Mouse (Mus musculus) cerebellum, adult 9-10 months (tissue): ENCODE results near the gene Rem2.

Experiments used
- DNase-seq: peaks from one replicate; pipeline ENCODE4 v3.0.0; 2022

The Rem2 gene

DNA sequence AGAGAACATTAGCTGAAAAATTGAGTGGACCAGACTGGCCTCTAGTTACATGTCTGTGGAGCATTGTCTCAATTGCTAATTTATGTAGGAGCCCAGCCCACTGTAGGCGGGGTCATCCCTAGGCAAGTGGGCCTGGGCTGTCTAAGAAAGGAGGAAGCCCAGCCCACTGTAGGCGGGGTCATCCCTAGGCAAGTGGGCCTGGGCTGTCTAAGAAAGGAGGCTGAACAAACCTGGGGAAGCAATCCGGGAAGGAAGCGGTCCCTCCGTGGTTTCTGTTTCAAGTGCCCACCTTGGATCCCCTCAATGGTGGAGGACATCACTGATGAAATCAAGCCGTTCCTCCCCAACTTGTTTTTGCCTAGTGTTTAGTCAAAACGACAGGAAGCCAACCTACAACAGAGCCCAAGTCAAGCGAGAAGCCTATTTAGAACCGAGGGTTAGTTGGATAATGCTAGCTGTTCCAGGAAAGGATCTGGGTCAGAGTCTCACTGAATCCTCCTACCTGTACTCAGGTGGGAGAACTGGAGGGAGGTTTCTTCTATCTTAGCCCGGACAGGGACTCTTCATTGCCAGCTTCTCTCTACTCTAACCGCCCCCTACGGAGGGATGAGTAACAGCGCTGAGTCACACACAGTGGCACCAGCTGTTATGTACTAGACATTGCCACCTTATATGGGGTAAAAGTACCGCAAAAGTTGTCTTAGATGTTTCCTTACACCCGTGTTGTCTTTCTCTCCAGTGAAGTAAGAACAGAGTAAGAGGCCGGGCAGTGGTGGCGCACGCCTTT is 16.6 kb downstream of the Rem2 start:
- DNase-seq: no peak

DNA sequence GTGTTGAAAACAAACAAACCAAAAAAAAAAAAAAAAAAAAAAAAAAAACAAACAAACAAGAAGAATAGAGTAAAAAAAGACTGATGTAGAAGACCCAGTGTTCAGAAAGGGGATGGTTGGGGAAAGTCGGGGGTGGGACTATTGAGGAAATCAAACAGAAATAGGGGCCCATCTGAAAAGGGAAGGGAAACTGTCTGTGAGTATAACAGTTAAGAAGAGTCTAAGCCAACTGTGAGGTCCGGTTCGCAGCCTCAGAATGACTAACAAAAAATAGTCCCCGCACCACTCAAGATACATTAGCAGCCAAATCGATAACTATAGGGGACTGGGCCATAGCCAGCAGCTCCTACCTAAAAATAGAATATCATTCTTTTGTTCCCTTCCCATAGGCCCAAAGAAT is 17.3 kb downstream of the Rem2 start:
- no peak for DNase-seq

DNA sequence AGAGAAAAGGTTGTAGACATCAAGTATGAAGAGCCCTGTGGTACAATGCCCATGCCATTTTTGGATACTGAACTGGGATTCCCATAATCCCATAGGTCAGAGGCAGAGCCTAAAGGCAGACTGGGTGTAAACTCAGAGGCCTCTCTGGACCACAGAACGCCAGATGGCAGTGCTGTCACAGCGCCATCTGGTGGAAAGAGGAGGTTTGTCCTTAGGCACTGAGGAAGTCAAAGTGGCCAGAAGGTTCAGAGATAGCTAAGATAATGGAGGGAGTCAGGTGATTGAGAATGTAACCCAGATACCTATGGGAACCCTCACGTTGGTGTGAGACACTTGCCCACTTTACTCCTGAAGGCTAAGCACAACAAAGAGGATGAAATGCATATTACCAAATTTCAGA is 18.3 kb downstream of the Rem2 start:
- DNase-seq: peak; percentile 81

DNA sequence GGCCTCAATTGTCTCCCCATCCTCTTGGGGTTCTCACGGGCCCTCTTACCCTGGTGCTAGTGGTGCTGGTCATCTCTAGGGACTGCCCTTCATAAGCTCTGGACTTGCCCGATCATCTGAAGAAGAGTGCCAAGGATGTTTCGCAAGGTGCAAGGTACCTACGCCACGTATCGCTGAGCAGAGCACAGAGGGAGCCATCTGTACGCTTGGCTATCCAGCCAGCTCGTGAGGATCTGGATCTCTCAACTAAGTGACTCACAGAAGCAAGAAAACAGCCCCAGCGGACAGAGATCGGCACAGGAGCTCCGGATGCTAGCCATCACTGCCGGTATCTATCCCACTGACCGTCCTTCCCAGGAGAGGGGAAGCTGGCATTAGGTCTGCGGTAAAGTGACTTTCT is 20.8 kb downstream of the Rem2 start:
- DNase-seq: no peak

DNA sequence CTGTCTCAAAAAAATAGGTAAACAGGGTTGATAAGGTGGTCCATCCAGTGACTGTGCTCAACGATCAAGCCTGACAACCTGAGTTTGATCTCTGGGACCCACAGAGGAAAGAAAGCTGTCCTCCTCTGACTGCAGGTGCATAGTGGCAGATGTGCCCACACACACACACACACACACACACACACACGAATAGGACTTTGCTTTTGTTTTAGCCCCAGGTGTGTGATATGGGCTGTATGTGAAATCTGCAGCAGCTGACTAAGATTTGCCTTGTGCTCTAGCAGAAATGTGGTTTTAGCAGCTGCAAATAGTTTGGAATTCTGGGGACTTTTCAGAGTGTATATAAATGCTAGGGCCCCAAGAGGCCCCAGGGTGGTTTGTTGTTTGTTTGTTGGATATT is 23.4 kb downstream of the Rem2 start:
- no peak for DNase-seq

DNA sequence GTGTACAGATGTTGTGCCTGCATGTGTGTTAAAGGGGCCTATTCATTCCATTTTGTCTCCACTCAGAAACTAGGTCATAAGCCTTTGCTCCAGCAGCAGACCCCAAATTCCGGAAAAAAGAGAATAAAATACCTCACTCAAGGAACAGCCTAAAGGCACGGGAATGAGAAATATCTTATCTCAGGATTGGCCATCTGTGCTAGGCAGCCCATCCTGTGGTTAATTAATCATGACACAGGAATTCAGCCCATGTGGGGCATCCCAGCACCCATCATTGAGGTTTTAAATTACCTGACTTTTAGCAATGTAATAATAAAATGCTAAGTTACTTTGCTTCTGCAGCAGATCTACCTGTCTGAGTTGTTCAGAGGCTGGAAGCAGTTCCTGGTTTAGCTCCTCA is 25.5 kb downstream of the Rem2 start:
- DNase-seq: no peak

DNA sequence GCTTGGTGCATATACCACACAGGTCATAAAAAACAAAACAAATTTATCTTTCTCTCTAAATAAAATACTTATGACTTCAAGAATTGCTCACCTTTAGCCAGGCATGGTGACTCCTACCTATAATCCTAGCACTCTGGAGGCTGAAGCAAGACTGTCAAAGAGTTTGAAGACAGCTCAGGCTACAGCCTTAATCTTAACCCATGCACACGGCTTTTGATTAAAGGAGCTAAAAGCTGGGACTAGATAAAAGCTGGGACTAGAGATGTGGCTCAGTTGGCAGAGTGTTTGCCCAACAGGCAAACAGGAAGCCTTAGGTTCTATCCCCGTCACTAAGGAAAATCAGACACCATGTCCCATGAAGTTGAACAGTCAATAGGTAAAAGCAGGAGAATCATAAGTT is 27.2 kb downstream of the Rem2 start:
- no peak for DNase-seq

DNA sequence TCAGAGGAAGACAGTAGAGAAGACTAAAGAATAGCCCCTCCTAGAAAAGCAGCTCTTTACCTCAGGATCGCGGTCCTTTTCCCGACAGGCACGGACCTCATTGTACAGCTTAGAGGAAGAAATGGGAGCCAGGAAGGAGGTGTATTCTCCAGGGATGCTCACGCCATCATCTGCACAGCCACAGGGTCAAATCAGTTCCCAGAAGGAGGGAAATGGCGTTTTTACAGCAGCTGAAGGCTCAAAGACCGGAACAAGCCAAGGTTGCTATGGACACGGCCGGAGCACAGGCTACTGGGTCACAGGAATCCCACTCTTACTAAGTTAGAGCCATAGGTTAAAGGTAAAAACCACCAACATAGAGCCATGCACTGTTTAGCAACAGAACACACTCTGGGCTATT is 33.9 kb downstream of the Rem2 start:
- no peak for DNase-seq

DNA sequence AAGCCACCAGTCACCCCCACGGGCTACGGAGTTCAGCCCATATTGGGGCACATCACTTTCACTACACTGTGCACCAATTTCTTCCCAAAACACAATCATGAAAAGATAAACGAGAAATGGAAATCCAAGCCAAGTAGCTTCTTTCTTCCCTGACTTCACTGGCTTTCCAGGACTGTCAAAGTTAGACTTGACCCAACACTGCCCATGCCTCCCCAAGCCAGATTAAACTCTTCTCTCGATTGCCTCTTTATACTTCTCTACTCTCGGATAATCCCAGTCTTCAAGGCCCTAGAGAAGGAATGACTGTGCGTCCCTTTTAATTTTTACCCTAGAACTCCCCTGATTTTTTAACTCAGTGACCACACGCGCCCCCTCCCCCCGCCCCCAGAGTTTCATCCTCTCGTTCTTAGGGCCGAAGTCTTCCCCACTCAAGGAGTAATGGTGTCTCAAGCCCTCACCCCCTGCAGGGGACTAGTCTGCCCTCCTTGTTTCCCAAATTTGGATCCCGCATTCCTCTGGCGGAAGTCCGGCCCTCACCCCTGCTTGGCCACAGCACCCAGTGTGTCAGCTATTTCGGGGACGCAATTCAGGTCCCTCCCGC is 40.9 kb downstream of the Rem2 start:
- DNase-seq: peak; percentile 53

DNA sequence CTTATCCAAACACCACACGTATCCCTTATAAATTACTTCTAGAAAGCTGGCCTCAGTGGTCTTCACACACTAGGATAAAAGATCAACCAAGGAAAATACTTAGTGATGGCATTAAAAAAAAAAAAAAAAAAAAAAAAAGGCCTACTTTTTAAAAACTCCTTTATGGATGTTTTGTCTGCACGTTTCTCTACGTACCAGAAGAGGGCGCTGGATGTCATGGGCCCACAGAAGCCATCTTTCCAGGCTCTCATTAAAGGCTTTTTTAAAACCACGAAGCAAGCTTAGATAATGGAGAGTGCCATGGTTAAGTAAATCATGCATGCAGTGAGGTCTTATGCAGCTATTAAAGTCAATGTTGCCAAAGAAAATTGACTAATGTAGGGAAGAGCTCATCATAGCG is 47.7 kb downstream of the Rem2 start:
- no peak for DNase-seq

DNA sequence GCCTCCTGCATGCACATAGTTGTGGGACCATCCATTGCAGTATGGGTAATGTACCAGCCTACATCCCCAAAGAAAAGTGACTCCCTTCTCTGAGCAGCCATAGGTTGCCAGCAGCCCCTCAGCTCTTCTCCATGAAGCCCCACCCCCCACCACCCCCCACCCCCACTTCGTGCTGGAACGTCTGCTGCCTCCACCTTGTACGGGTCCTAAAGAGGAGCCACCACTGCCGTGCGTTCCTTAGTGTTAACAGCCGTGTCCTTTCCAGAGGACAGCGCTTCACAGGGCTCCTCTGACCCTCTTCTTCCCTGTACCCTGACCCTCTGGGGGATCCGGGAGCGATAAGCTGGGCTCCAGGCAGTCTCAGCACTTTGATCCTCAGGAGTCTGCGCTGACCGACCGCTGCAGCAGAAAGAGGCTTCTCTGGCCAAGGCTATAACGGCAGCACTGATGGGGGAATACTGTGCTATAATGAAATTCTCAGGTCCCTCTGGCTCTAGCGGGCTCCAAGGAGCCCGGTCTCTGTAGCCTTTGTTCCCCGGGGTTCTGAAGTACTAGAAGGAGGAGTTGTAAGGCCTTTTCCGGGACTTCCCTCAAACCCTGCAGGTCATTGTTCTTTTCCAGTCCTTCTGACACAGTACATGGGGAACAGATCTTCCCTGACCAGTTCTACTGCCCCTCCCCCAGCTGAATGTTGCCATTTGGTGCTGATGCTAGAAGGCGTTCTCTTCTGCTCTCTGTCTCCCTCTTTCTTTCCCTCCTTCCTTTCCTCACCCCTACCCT is 51.5 kb downstream of the Rem2 start:
- DNase-seq: peak; percentile 82

DNA sequence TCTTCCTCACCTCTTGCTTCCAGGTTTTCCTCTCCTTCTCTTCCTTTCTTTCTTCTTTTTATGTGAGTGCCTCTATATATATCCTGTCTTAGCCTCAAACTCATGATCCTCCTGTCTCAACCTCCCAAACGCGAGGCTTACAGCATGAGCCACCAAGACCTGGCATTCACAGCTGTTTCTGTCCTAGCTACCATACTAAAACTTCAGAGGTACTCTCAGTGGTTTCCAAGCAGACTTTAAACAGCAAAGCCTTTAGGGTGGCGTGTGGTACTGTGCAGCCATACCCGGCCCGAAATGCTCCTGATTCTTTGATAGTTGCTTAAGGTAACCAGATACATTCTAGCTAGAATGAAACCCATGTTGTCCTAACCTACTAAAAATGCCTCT is 52.1 kb downstream of the Rem2 start:
- no peak for DNase-seq

DNA sequence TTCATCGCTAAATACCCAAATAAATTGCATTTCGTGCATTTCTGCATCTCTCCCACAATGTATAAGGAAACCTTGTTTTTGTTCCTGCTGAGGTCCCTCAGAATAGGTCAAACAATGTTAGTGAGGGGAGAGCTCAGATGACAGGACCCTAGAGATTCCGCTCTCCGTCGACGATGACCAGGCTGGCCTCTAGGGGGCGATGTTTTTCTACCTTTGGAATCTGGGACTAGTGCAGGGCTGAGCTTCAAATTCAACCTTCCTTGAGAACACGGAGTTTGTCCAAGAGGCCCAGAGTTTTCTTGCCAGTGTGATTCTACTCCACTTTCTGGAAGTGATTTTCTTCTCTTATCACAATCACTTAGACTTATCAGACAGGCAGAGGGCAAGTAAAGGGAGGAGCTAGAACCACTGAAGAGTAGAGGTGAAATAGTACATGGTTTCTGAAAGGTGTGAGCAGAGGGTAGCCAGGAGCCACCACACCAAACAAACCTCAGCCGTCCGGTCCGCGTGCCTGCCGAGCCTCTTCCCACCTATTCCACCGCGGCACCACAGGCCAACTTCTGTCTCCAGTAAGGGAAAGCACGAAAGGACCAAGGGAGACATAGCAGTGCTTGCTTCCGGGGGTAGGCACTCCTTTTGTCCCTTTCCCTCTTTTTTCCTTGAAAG is 52.7 kb downstream of the Rem2 start:
- peak; percentile 91 for DNase-seq
